Mouse (Mus musculus) heart, embryonic 11.5 days (tissue): ENCODE results near the gene Atg5. TPM values are rescaled to one million over a fixed set of nuclear protein-coding genes. Genes with fewer than 3 reads are reported as not detected.

Source experiments
- ATAC-seq: fragments of 200-750 bp; cut with Nextera tagmentation; replicated peaks from 2 replicates; pipeline ENCODE4 v1.8.0; 2017; ENCODE audit warnings: moderate library complexity; ENCODE audit not compliant: insufficient number of reproducible peaks, low FRiP score, low TSS enrichment
- H3K27ac ChIP-seq: fragments of 300-500 bp; sonication (generic); 2 replicates; pipeline ENCODE4 v1.5.1; 2014; ENCODE audit warnings: mild to moderate bottlenecking, low read depth, low read length
- H3K27me3 ChIP-seq: fragments of 300-500 bp; sonication (generic); 2 replicates; pipeline ENCODE4 v1.6.1; 2014; ENCODE audit warnings: mild to moderate bottlenecking, low read length, mixed read lengths; ENCODE audit not compliant: control insufficient read depth, insufficient read depth
- H3K36me3 ChIP-seq: fragments of 300-500 bp; sonication (generic); 2 replicates; pipeline ENCODE4 v1.6.1; 2014; ENCODE audit warnings: mild to moderate bottlenecking, low read length, moderate library complexity, mixed read lengths; ENCODE audit not compliant: control insufficient read depth, insufficient read depth
- H3K4me1 ChIP-seq: fragments of 300-500 bp; sonication (generic); 2 replicates; pipeline ENCODE4 v1.6.1; 2014; ENCODE audit warnings: low read length; ENCODE audit not compliant: control insufficient read depth, insufficient read depth
- H3K4me2 ChIP-seq: fragments of 300-500 bp; sonication (generic); 2 replicates; pipeline ENCODE4 v1.6.1; 2014; ENCODE audit warnings: mild to moderate bottlenecking, moderate library complexity
- H3K4me3 ChIP-seq: fragments of 300-500 bp; sonication (generic); 2 replicates; pipeline ENCODE4 v1.5.1; 2014; ENCODE audit warnings: low read depth, low read length
- H3K9ac ChIP-seq: fragments of 300-500 bp; sonication (generic); 2 replicates; pipeline ENCODE4 v1.6.1; 2014; ENCODE audit warnings: mild to moderate bottlenecking, low read depth, low read length, moderate library complexity
- H3K9me3 ChIP-seq: fragments of 300-500 bp; sonication (generic); replicated peaks from 2 replicates; pipeline ENCODE4 v1.6.1; 2016; ENCODE audit warnings: low read length; ENCODE audit not compliant: control insufficient read depth
- WGBS: fragments of 180-500 bp; shearing (Covaris S2); extraction: QIAGEN DNeasy Blood & Tissue Kit; methylation state at CpG from one replicate; pipeline ENCODE4 v1.1.7; 2014; ENCODE audit not compliant: insufficient replicate concordance; 5-methylcytosine and 5-hydroxymethylcytosine counted together
- polyA plus RNA-seq: library from polyadenylated mRNA; unstranded; fragments of >200 nt; fragmentation: Nextera tagmentation; extraction: Ambion mirVana; gene quantifications from 2 replicates; pipeline ENCODE4 v1.2.1, GENCODE M21; 2014

Gene Atg5
- polyA plus RNA-seq, 1 experiment from 2014 or later: 30.6 TPM

GRCm38 (mm10) chr10:44348474-44349415 is 80.6 kb downstream of the Atg5 start:
- H3K4me3 ChIP-seq: no peak overlapping the region
- H3K36me3 ChIP-seq: no peaks in the 10 kb centered on the region
- H3K9me3 ChIP-seq: no peaks in the 10 kb centered on the region
- H3K27ac ChIP-seq: no peak overlapping the region
- 37% methylated on average over 14 of the region's 14 CpGs for WGBS
- peaks cover 7% of the 10 kb centered on the region; the same call in 1 of the 2 replicates for H3K4me1 ChIP-seq
- H3K4me2 ChIP-seq: 0 out of 2 replicates have a peak overlapping the region, but pooled peaks have one; percentile 15
- no peaks in the 10 kb centered on the region for H3K27me3 ChIP-seq
- ATAC-seq: no peak
- no peak overlapping the region for H3K9ac ChIP-seq

- 42% methylated on average over 4 of the region's 4 CpGs for WGBS
- H3K27ac ChIP-seq: no peak overlapping the region
- H3K9me3 ChIP-seq: no peaks in the 10 kb centered on the region
- no peak overlapping the region for H3K4me2 ChIP-seq
- ATAC-seq: no peak
- H3K9ac ChIP-seq: no peak overlapping the region
- no peak overlapping the region for H3K4me3 ChIP-seq
- no peaks in the 10 kb centered on the region for H3K36me3 ChIP-seq
- no peaks in the 10 kb centered on the region for H3K27me3 ChIP-seq
- peaks cover 17% of the 10 kb centered on the region; the same call in 1 of the 2 replicates for H3K4me1 ChIP-seq
Observed at GRCm38 (mm10) chr10:44353467-44353866, 85.3 kb downstream of the Atg5 start.

DNA sequence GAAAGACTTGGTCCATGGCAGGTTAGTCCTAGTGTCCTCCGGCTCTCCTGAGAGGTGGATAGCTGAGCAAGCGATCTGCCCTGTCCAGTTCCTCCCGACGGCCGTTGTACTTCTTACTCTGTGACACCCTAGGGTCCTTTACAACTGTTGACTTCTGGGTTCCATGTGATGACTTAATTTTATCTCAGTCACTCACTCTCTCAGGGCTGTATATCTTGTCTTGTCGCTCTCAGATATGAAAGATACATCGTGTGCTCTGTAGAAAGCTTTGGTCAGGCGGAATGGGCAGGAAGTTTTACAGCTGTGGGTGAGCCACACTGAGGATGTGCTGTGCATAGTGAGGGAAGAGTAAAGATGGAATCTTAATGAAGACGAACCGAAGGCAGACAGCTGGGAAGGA is 86.2 kb downstream of the Atg5 start:
- H3K4me3 ChIP-seq: no peak overlapping the region
- H3K9me3 ChIP-seq: no peaks in the 10 kb centered on the region
- no peaks in the 10 kb centered on the region for H3K36me3 ChIP-seq
- H3K27ac ChIP-seq: no peak overlapping the region
- 42% methylated on average over 10 of the region's 10 CpGs for WGBS
- H3K4me1 ChIP-seq: peaks cover 14% of the 10 kb centered on the region; the same call in 1 of the 2 replicates
- ATAC-seq: no peak
- no peak overlapping the region for H3K9ac ChIP-seq
- no peak overlapping the region for H3K4me2 ChIP-seq
- H3K27me3 ChIP-seq: no peaks in the 10 kb centered on the region

DNA sequence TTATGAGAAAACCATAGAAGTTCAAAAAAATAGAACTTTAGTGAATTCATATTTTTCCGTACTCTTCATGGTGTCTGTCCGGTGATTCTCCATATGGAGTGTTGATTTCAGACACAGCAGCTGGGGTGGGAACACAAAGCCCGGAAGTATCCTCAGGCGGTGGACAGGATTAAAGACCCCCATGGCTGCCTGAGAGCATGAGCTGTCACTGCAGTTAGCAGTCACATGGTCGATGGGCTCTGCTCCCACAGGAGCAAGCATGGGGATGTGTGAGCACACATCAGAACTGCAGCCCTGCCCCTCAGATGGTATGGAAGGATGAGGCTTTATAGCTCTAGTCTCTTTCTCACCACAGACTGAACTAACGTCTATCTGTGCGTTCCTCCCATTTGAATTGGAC is 87.1 kb downstream of the Atg5 start:
- ATAC-seq: no peak
- Histone ChIP-seq H3K9ac (no peak overlapping the region), H3K4me1 (peaks cover 14% of the 10 kb centered on the region; the same call in 1 of the 2 replicates), H3K9me3 (no peaks in the 10 kb centered on the region), H3K36me3 (no peaks in the 10 kb centered on the region), H3K27me3 (no peaks in the 10 kb centered on the region), H3K27ac (no peak overlapping the region), H3K4me2 (no peak overlapping the region), H3K4me3 (no peak overlapping the region)
- WGBS: 74% methylated on average over 7 of the region's 7 CpGs

GRCm38 (mm10) chr10:44356625-44357024 is 88.5 kb downstream of the Atg5 start:
- H3K27ac ChIP-seq: no peak overlapping the region
- no peak overlapping the region for H3K4me2 ChIP-seq
- H3K9me3 ChIP-seq: no peaks in the 10 kb centered on the region
- H3K27me3 ChIP-seq: no peaks in the 10 kb centered on the region
- H3K9ac ChIP-seq: no peak overlapping the region
- H3K4me1 ChIP-seq: peaks cover 14% of the 10 kb centered on the region; the same call in 1 of the 2 replicates
- no peak overlapping the region for H3K4me3 ChIP-seq
- 90% methylated on average over 5 of the region's 5 CpGs for WGBS
- no peak for ATAC-seq
- no peaks in the 10 kb centered on the region for H3K36me3 ChIP-seq

- Histone ChIP-seq H3K4me2 (peak overlapping the region; percentile 22), H3K36me3 (no peaks in the 10 kb centered on the region), H3K4me3 (no peak overlapping the region), H3K27me3 (no peaks in the 10 kb centered on the region), H3K4me1 (peaks cover 14% of the 10 kb centered on the region; the same call in 1 of the 2 replicates), H3K9me3 (no peaks in the 10 kb centered on the region), H3K27ac (no peak overlapping the region), H3K9ac (no peak overlapping the region)
- ATAC-seq: no peak
- 21% methylated on average over 13 of the region's 13 CpGs for WGBS
Observed at GRCm38 (mm10) chr10:44357316-44357715, 89.2 kb downstream of the Atg5 start.

DNA sequence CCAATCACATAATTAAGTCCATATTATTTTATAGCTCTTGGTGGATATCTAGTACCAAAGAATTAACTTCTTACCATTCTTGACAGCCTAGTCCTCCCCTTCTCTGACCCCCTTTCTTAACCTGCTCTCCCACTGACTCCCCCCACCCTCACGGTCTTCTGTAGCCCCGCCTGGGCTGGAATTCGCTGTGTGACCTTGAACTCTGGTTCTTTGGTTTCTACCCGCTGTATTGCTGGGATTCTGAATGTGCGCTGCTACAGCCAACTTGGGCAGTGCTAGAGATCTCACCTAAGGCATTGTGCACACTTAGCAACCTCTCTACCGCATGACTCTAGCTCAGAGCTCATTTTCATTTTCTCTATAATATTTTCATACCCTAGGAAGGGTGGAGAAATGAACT is 90.7 kb downstream of the Atg5 start:
- no peak for ATAC-seq
- no peak overlapping the region for H3K4me3 ChIP-seq
- 68% methylated on average over 6 of the region's 6 CpGs for WGBS

DNA sequence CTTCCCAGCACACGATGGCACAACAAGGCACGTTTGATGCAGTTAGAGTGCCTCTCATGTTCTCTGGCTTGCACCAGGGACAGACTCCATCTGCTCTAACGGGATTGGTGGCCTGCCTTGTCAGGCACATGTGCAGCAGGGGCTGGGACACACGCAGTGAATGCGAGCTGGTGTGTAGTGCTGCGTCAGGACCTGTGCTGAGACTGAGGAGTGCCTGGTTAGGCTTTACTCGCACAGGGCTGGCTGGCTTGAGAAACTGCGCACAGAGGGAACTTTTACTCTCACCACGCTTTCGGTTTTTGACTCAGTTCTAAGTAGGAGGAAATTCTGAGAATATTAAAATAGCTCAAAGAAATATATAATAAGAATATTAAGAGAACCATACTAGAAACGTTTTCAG is 92.5 kb downstream of the Atg5 start:
- no peak for ATAC-seq
- H3K9ac ChIP-seq: no peak overlapping the region
- H3K4me3 ChIP-seq: no peak overlapping the region
- 73% methylated on average over 11 of the region's 11 CpGs for WGBS
- no peaks in the 10 kb centered on the region for H3K27me3 ChIP-seq
- peaks cover 8% of the 10 kb centered on the region; the same call in 1 of the 2 replicates for H3K4me1 ChIP-seq
- H3K27ac ChIP-seq: no peak overlapping the region
- no peak overlapping the region for H3K4me2 ChIP-seq
- H3K36me3 ChIP-seq: no peaks in the 10 kb centered on the region
- H3K9me3 ChIP-seq: no peaks in the 10 kb centered on the region

More for the DNA sequence above, 90.7 kb downstream of the Atg5 start:
- Histone ChIP-seq H3K4me2 (no peak overlapping the region), H3K9ac (no peak overlapping the region), H3K36me3 (no peaks in the 10 kb centered on the region), H3K9me3 (no peaks in the 10 kb centered on the region), H3K27me3 (no peaks in the 10 kb centered on the region), H3K4me1 (peaks cover 10% of the 10 kb centered on the region; the same call in 1 of the 2 replicates), H3K27ac (no peak overlapping the region)
